Mouse (Mus musculus) heart, postnatal 0 days (tissue): ENCODE data around the gene Rnasek.

ENCODE experiments used
- CTCF ChIP-seq: IDR thresholded peaks from 2 replicates; pipeline ENCODE4 v1.5.1; 2016; ENCODE audit warnings: antibody characterized with exemption, control low read depth, low read depth
- EP300 ChIP-seq: IDR thresholded peaks from 2 replicates; pipeline ENCODE4 v1.6.1; 2016; ENCODE audit warnings: antibody characterized with exemption, low read depth

- no peak for TF ChIP-seq CTCF
- no peak for TF ChIP-seq EP300
These were observed 10.5 kb upstream of the Rnasek start for GRCm38 (mm10) chr11:70250150-70250549.
